Mouse (Mus musculus) thymus, adult 2 months (tissue): ENCODE measurements around the gene L3mbtl3.

ENCODE experiments used
- CTCF ChIP-seq: fragments of 200-500 bp; IDR thresholded peaks from 2 replicates; pipeline ENCODE4 v1.5.1; 2012; ENCODE audit warnings: mild to moderate bottlenecking, control low read depth, low read length, moderate library complexity, borderline replicate concordance; ENCODE audit not compliant: control insufficient read depth, poor library complexity, insufficient read depth; ENCODE audit errors: extremely low read depth
- POLR2A ChIP-seq: fragments of 200-500 bp; IDR thresholded peaks from 2 replicates; pipeline ENCODE4 v1.6.1; 2012; ENCODE audit warnings: mild to moderate bottlenecking, low read length, control low read depth, moderate library complexity; ENCODE audit not compliant: control insufficient read depth, poor library complexity, insufficient read depth; ENCODE audit errors: extremely low read depth

DNA sequence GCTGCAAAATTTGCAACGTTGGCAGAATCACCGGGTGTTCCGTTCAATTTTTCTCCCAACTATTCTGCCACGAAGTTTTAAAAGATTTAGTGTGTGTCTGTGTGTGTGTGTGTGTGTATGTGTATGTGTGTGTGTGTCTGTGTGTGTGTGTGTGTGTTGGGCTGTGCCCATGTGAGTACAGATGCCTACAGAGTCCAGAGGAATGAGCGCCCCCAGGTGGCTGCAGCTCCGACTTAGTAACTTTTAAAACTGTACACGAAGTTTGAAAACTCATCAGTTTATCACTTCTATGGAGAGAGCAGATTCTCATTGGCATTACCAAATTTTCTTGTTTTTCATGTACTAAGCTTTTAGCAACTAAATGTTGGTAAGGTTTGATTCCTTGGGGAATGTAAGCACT lies 78.1 kb downstream of the L3mbtl3 start:
- TF ChIP-seq CTCF (no peak), POLR2A (no peak)
